Mouse (Mus musculus) heart, adult 11 months (tissue): ENCODE results near the gene Zbtb40.

Experiments
- DNase-seq: peaks from one replicate; pipeline ENCODE4 v3.0.0; 2022

The Zbtb40 gene

GRCm38 (mm10) chr4:136969503-136970276 lies 78.9 kb downstream of the Zbtb40 start:
- no peak for DNase-seq

- no peak for DNase-seq
These were observed 79.5 kb downstream of the Zbtb40 start for GRCm38 (mm10) chr4:136969096-136969495.

- no peak for DNase-seq
These were observed 81.1 kb downstream of the Zbtb40 start for GRCm38 (mm10) chr4:136967511-136967910.

GRCm38 (mm10) chr4:136966493-136967390 lies 81.9 kb downstream of the Zbtb40 start:
- DNase-seq = no peak

GRCm38 (mm10) chr4:136964990-136965421 lies 83.6 kb downstream of the Zbtb40 start:
- DNase-seq = no peak

GRCm38 (mm10) chr4:136962447-136962846 lies 86.2 kb downstream of the Zbtb40 start:
- DNase-seq = no peak

- DNase-seq = no peak
These were observed 86.8 kb downstream of the Zbtb40 start for GRCm38 (mm10) chr4:136961642-136962285.

GRCm38 (mm10) chr4:136960581-136960980 lies 88.0 kb downstream of the Zbtb40 start:
- no peak for DNase-seq

- no peak for DNase-seq
These were observed 88.5 kb downstream of the Zbtb40 start for GRCm38 (mm10) chr4:136960068-136960467.

- no peak for DNase-seq
These were observed 91.7 kb downstream of the Zbtb40 start, which contains the start of gene Epha8 for GRCm38 (mm10) chr4:136956751-136957446. Epha8 (minus strand) TSS chr4:136956816.

- no peak for DNase-seq
These were observed 94.0 kb downstream of the Zbtb40 start for GRCm38 (mm10) chr4:136954562-136954961.

- DNase-seq = no peak
These were observed 99.2 kb downstream of the Zbtb40 start for GRCm38 (mm10) chr4:136949266-136949989.

- no peak for DNase-seq
These were observed 103.2 kb downstream of the Zbtb40 start for GRCm38 (mm10) chr4:136945397-136945796.

GRCm38 (mm10) chr4:136944558-136945350 lies 103.8 kb downstream of the Zbtb40 start:
- DNase-seq = no peak

- no peak for DNase-seq
These were observed 105.4 kb downstream of the Zbtb40 start for GRCm38 (mm10) chr4:136943175-136943574.

GRCm38 (mm10) chr4:136942761-136943160 lies 105.8 kb downstream of the Zbtb40 start:
- peak; percentile 93 for DNase-seq

GRCm38 (mm10) chr4:136937935-136938334 lies 110.7 kb downstream of the Zbtb40 start:
- DNase-seq = no peak

GRCm38 (mm10) chr4:136937344-136937743 lies 111.3 kb downstream of the Zbtb40 start:
- DNase-seq = no peak

GRCm38 (mm10) chr4:136934746-136935613 lies 113.6 kb downstream of the Zbtb40 start:
- no peak for DNase-seq

GRCm38 (mm10) chr4:136930474-136930873 lies 118.1 kb downstream of the Zbtb40 start:
- DNase-seq = no peak
